Mouse (Mus musculus): ENCODE measurements around the gene Grik2. TPM values are rescaled to one million over a fixed set of nuclear protein-coding genes. Genes with fewer than 3 reads are reported as not detected.
A peak's percentile ranks its signal among the peaks of the same experiment; 100 is the strongest.

Gene Grik2
- polyA plus RNA-seq, 1 experiment from 2014 or later = 2.4 TPM

DNA sequence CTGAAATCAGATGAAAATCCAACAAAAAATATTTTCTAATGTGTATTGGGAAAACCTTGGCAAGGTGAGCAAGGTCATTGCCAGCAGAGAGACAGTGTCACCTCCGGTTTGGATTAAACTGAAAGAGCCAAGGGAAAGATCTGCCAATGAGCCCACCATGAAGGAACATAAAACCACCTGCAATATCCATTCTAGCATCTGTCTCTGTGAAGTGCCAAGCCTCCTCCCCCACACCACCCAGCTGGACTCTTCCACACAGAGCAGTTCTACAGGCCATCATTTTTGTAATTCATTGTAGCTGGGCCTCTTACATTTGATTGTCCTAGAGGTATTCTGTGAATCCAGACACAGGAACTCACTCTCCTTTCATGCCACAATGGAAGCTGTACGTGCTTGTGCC lies 148.7 kb downstream of the Grik2 start:
- Histone ChIP-seq H3K9ac (no peak overlapping the region), H3K27ac (no peak overlapping the region), H3K9me3 (no peaks in the 10 kb centered on the region), H3K4me2 (no peak overlapping the region), H3K4me3 (no peak overlapping the region), H3K27me3 (no peaks in the 10 kb centered on the region), H3K4me1 (no peaks in the 10 kb centered on the region), H3K36me3 (no peaks in the 10 kb centered on the region)
- WGBS = 83% methylated on average over 2 of the region's 2 CpGs
- no peak for ATAC-seq (ENCODE audit: insufficient number of reproducible peaks, low FRiP score, low TSS enrichment, low read depth)

DNA sequence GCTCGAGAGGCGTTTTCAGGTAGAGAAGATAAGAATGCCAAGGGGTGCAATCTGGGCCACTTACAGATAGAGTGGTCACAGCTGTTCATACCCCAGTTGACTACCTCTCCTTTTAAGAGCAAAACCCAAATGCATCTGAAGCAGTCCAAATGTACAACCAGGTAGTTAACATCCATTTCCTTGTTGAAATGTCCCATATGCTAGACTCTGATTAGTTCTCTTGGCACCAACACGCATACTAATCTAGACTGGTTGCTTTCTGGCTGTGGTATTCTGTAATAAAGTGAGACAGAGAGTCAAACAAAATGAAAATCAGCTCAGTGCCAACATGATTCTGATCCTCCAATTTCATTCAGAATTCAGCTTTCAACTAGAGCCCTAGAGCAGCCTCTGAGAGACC lies 164.6 kb downstream of the Grik2 start:
- Histone ChIP-seq H3K36me3 (no peaks in the 10 kb centered on the region), H3K27me3 (no peaks in the 10 kb centered on the region), H3K9me3 (no peaks in the 10 kb centered on the region), H3K4me2 (no peak overlapping the region), H3K4me1 (no peaks in the 10 kb centered on the region), H3K9ac (no peak overlapping the region), H3K27ac (no peak overlapping the region), H3K4me3 (no peak overlapping the region)
- ATAC-seq (ENCODE audit: insufficient number of reproducible peaks, low FRiP score, low TSS enrichment, low read depth) = no peak
- 72% methylated on average over 3 of the region's 3 CpGs for WGBS

DNA sequence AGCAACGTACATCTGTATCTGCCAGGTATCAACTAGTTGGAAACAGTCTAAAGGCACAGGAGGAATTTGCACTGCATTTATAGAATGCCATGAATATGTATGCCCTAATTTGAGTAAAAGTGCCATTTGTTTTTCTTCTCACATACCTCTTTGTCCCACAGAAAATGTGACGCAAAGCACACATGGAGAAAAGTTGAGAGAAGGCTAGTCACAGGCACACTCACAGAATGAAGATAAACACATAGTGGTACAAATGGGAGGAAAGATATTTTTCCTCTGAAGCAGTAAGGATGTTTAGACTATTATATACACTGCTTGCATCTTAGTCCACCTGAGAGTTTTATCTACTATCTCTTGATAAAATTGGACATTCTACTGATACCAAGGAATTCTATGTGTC lies 190.9 kb downstream of the Grik2 start:
- H3K4me3 ChIP-seq = no peak overlapping the region
- no peak overlapping the region for H3K9ac ChIP-seq
- no peaks in the 10 kb centered on the region for H3K4me1 ChIP-seq
- no peak for ATAC-seq (ENCODE audit: insufficient number of reproducible peaks, low FRiP score, low TSS enrichment, low read depth)
- H3K9me3 ChIP-seq = no peaks in the 10 kb centered on the region
- 79% methylated on average over 2 of the region's 2 CpGs for WGBS
- H3K36me3 ChIP-seq = no peaks in the 10 kb centered on the region
- no peak overlapping the region for H3K27ac ChIP-seq
- no peaks in the 10 kb centered on the region for H3K27me3 ChIP-seq
- no peak overlapping the region for H3K4me2 ChIP-seq

DNA sequence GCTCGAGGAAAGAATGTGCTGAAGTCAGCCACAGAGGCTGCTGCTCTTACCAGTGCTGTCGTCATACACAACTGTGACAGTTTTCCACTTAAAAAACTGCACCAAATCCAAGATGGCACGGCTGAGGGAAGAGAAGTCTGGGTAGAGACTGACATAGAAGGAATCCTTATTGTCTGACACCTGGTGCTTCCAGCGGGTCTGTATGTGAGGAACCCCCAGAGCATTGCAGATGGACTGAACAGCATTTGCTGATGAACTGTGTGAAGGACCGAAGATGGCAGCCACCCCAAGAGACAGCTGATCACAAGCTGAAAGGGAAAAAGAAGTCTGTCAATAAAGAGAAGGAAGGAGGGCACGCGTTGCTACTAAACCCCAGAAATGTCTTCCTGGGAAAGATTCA lies 215.1 kb downstream of the Grik2 start:
- Histone ChIP-seq H3K4me1 (no peaks in the 10 kb centered on the region), H3K4me3 (no peak overlapping the region), H3K27me3 (no peaks in the 10 kb centered on the region), H3K9ac (no peak overlapping the region), H3K4me2 (no peak overlapping the region), H3K9me3 (no peaks in the 10 kb centered on the region), H3K36me3 (no peaks in the 10 kb centered on the region), H3K27ac (no peak overlapping the region)
- WGBS = 84% methylated on average over 7 of the region's 7 CpGs
- no peak for ATAC-seq (ENCODE audit: insufficient number of reproducible peaks, low FRiP score, low TSS enrichment, low read depth)

DNA sequence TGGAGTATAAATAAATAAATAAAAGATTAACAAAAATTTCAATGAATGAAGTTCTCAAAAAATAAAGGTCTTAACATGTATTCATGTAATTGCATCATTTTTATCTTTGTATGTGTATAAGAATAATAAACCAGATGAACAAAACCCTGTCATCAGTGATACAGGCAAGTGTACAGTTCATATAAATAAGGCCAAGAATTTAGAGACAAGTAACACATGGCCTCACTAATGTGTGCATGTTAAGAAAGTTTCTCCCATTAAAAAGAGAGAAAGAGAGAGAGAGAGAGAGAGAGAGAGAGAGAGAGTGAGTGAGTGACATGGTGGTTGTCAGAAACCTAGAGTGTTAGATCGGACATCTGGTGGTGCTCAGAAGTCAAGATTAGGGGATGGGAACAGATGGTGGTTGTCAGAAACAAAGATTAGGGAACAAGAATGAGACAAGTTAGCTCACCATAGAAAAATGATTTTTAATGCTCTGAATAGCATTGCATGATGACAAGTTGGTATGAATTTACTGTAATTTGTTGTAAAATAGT lies 228.6 kb downstream of the Grik2 start:
- no peaks in the 10 kb centered on the region for H3K36me3 ChIP-seq
- H3K27ac ChIP-seq = no peak overlapping the region
- no peak overlapping the region for H3K4me3 ChIP-seq
- no peak overlapping the region for H3K9ac ChIP-seq
- H3K9me3 ChIP-seq = no peaks in the 10 kb centered on the region
- ATAC-seq (ENCODE audit: insufficient number of reproducible peaks, low FRiP score, low TSS enrichment, low read depth) = no peak
- H3K27me3 ChIP-seq = no peaks in the 10 kb centered on the region
- H3K4me2 ChIP-seq = no peak overlapping the region
- WGBS = 78% methylated on average over 1 of the region's 1 CpGs
- H3K4me1 ChIP-seq = no peaks in the 10 kb centered on the region

DNA sequence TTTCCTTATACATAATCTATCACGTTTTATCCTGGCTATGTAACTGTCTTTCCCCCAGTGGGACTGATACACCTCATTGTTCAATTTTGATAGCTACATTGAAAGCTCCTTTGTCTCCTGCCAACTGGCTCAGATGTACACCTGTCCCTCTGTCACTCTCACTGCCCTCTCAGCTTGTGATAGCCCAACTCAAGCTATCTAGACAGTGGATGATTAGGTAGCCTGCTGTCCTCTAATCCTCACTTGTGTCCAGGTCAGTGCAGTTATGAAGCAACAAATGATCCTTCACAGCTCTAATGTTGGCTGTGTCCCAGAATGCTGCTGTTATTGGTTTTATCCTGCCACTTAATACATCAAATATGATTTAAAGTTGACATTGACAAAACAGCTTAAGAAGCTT lies 246.3 kb downstream of the Grik2 start:
- Histone ChIP-seq H3K9me3 (no peaks in the 10 kb centered on the region), H3K4me2 (no peak overlapping the region), H3K4me3 (no peak overlapping the region), H3K36me3 (no peaks in the 10 kb centered on the region), H3K9ac (no peak overlapping the region), H3K4me1 (no peaks in the 10 kb centered on the region), H3K27ac (no peak overlapping the region), H3K27me3 (no peaks in the 10 kb centered on the region)
- WGBS = 62% methylated on average over 1 of the region's 1 CpGs
- no peak for ATAC-seq (ENCODE audit: insufficient number of reproducible peaks, low FRiP score, low TSS enrichment, low read depth)

DNA sequence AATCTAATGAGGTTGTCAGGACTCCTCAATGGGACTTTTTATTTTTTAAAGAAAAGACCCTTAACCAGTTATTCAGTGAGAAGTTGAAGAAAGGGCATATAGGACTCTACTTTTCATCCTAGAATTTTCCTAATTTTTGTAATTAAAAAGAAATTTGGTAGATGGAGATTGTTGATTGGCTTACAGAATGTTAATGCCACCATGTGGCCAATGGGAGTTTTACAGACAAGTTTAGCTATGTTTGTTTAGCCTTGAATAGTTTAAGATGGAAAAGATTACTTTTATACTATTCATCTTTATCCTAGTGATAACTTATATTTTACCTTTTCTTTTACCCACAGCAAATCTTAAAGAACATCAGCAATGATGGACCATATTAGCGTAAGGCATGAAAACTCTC lies 268.8 kb downstream of the Grik2 start:
- H3K4me3 ChIP-seq = no peak overlapping the region
- H3K9me3 ChIP-seq = no peaks in the 10 kb centered on the region
- no peak overlapping the region for H3K4me2 ChIP-seq
- no peaks in the 10 kb centered on the region for H3K36me3 ChIP-seq
- H3K4me1 ChIP-seq = no peaks in the 10 kb centered on the region
- ATAC-seq (ENCODE audit: insufficient number of reproducible peaks, low FRiP score, low TSS enrichment, low read depth) = no peak
- 98% methylated on average over 1 of the region's 1 CpGs for WGBS
- H3K27me3 ChIP-seq = no peaks in the 10 kb centered on the region
- H3K9ac ChIP-seq = no peak overlapping the region
- no peak overlapping the region for H3K27ac ChIP-seq

DNA sequence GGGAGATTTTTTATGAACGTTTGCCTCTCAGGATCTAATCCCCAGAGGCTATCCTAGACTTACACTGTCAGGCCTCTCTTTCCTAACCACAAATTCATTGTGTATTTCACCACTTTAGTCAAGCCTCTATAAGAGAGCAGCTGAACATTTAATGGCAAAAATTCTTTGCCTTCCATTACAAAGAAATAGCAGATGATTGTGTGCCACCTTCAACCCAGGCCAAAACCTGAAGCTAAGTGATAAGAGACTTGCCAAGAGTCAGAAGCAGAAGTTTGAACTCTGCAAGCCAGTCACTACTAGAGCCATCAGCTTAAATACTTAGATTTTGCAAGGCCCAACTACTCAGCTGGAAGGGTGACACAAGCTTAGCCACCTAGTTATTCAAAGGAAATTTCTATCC lies 287.9 kb downstream of the Grik2 start:
- no peak for ATAC-seq (ENCODE audit: insufficient number of reproducible peaks, low FRiP score, low TSS enrichment, low read depth)
- H3K27me3 ChIP-seq = no peaks in the 10 kb centered on the region
- no peak overlapping the region for H3K4me3 ChIP-seq
- H3K9ac ChIP-seq = no peak overlapping the region
- 44% methylated on average over 1 of the region's 1 CpGs for WGBS
- H3K9me3 ChIP-seq = no peaks in the 10 kb centered on the region
- H3K36me3 ChIP-seq = no peaks in the 10 kb centered on the region
- no peak overlapping the region for H3K27ac ChIP-seq
- H3K4me2 ChIP-seq = no peak overlapping the region
- no peaks in the 10 kb centered on the region for H3K4me1 ChIP-seq

DNA sequence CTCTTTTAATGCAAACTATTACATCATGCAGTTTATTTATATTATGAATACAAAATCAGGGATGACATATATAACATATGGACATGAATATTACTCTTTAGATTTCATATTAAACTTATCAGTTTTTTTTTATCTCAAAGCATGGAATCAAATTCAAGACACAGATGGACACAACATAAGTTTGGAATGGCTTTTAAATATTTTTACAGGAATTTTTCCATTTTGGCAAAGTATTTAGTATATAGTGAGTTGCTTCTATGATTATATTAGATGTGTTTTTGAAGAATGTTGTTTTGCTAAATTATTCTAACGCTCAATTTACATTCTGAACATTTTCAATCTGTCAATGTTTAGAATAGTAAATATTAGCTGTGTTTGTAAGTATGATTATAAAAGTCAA lies 291.3 kb downstream of the Grik2 start:
- no peak overlapping the region for H3K27ac ChIP-seq
- no peak for ATAC-seq (ENCODE audit: insufficient number of reproducible peaks, low FRiP score, low TSS enrichment, low read depth)
- 89% methylated on average over 1 of the region's 1 CpGs for WGBS

DNA sequence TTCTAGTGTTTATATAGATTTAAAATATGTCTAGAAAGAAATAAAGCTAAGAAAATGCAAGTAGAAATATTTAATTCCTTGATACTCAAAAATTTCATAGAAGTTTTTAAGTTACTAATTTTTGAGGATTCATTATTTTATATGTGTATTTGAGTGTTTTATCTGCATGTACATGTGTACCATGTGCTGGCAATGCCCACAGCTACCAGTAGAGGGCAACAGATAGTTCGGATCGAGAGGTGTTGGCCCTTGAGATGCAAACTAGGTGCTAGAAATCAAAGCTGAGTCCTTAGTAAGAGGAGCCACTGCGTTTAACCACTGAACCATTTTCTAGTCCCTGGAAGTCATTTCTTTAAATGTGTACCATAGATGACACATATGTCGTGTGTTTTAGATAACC lies 307.1 kb downstream of the Grik2 start:
- Histone ChIP-seq H3K9ac (no peak overlapping the region), H3K9me3 (no peaks in the 10 kb centered on the region), H3K27me3 (no peaks in the 10 kb centered on the region), H3K4me1 (no peaks in the 10 kb centered on the region), H3K4me3 (no peak overlapping the region), H3K27ac (no peak overlapping the region), H3K4me2 (no peak overlapping the region), H3K36me3 (no peaks in the 10 kb centered on the region)
- ATAC-seq (ENCODE audit: insufficient number of reproducible peaks, low FRiP score, low TSS enrichment, low read depth) = no peak
- WGBS = 73% methylated on average over 4 of the region's 4 CpGs

More for the DNA sequence above, 291.3 kb downstream of the Grik2 start:
- Histone ChIP-seq H3K36me3 (no peaks in the 10 kb centered on the region), H3K4me1 (no peaks in the 10 kb centered on the region), H3K27me3 (no peaks in the 10 kb centered on the region), H3K9ac (no peak overlapping the region), H3K9me3 (no peaks in the 10 kb centered on the region), H3K4me3 (no peak overlapping the region), H3K4me2 (no peak overlapping the region)

DNA sequence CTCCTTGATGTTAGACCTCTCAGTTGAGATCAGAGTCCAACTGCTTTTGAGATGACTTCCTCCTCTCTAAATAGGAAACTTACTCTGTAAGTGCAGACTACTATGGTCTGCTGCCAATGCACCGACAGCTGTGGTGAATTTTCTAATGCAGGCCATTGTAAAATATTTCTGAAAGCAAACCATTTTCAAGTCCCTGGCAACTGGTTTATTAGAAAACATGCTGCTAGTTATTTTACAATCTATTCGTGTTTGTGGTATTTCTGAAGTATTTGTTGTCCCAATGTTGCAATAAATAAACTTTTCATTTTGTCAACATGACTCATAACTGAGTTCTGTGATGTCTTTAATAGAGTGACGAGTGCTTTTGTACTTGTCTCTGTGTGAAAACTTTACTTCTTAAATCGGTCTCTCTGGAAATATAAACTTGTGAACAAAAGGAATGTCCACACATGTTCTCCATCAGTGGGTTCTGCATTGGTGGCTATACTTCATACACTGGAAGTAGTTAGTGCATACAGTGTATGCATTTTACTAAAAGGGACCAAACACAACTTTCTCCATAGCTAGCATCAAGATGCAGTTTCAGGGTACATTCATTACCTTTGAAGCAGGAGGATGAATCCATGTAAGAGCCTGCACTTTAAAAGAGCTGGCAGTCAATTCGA lies 308.3 kb downstream of the Grik2 start:
- peak; percentile 48 for ATAC-seq (ENCODE audit: insufficient number of reproducible peaks, low FRiP score, low TSS enrichment, low read depth)
- 37% methylated on average over 5 of the region's 5 CpGs for WGBS

DNA sequence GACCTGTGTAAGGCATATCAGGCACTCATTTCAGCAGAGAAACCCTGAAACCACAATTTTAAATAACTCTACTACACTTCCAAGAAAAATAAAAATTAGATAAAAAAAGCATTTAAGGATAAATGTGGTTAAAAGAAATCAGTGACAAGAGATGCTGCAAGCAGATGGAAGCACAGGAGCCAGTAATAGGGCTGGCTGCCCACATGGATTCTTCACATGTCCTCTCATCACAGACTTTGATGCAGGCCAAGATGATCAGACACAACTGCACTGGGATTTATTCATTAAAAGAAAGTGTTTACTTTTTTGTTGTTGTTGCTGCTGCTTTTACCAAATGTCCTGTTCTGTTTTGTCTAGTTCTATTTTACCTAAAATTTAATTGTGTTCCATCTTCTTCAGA lies 315.0 kb downstream of the Grik2 start:
- Histone ChIP-seq H3K4me1 (no peaks in the 10 kb centered on the region), H3K9ac (no peak overlapping the region), H3K27ac (no peak overlapping the region), H3K36me3 (no peaks in the 10 kb centered on the region), H3K4me3 (no peak overlapping the region), H3K9me3 (no peaks in the 10 kb centered on the region), H3K27me3 (no peaks in the 10 kb centered on the region), H3K4me2 (no peak overlapping the region)
- no peak for ATAC-seq (ENCODE audit: insufficient number of reproducible peaks, low FRiP score, low TSS enrichment, low read depth)

More for the DNA sequence above, 308.3 kb downstream of the Grik2 start:
- Histone ChIP-seq H3K4me1 (no peaks in the 10 kb centered on the region), H3K4me2 (no peak overlapping the region), H3K4me3 (no peak overlapping the region), H3K9ac (no peak overlapping the region), H3K27ac (no peak overlapping the region), H3K36me3 (no peaks in the 10 kb centered on the region), H3K9me3 (no peaks in the 10 kb centered on the region), H3K27me3 (no peaks in the 10 kb centered on the region)

DNA sequence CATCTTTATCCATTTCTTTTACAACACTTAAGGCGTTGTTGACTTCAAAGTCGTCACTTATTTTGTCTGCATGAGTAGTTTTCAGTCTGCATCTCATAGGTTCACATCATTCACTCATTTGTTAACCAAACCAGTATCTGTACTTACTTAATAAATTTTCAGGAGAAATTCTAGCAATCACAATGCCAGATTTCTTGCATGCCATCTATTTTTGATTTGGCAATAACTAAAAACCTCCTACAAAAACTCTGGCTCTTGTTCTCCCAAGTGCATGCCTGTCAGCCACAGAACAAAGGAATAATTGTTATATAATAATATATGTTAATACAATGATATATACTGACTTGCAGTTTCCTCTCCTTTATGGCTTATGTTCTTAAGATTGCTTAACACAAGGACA lies 331.8 kb downstream of the Grik2 start:
- H3K9ac ChIP-seq = no peak overlapping the region
- H3K4me1 ChIP-seq = no peaks in the 10 kb centered on the region
- H3K9me3 ChIP-seq = no peaks in the 10 kb centered on the region
- H3K4me2 ChIP-seq = no peak overlapping the region
- no peak overlapping the region for H3K27ac ChIP-seq
- 83% methylated on average over 2 of the region's 2 CpGs for WGBS
- no peaks in the 10 kb centered on the region for H3K27me3 ChIP-seq
- no peaks in the 10 kb centered on the region for H3K36me3 ChIP-seq
- ATAC-seq (ENCODE audit: insufficient number of reproducible peaks, low FRiP score, low TSS enrichment, low read depth) = no peak
- H3K4me3 ChIP-seq = no peak overlapping the region

Measured in limb, embryonic 15.5 days (tissue).